Mouse (Mus musculus) liver, embryonic 14.5 days (tissue): ENCODE results near the gene Sostdc1. TPM values are rescaled to one million over a fixed set of nuclear protein-coding genes. Genes with fewer than 3 reads are reported as not detected.

Experiments used
- ATAC-seq: fragments of 200-750 bp; cut with Nextera tagmentation; 2 replicates; pipeline ENCODE4 v1.8.0; 2017; ENCODE audit warnings: moderate number of reproducible peaks, mild to moderate bottlenecking, moderate library complexity; ENCODE audit not compliant: insufficient read depth
- DNase-seq, 3 experiments: peaks; one replicate each; pipeline ENCODE4 v3.0.0-alpha.2; 2012 to 2013; ENCODE audit warnings: low read depth in 3 of 3, low spot score in 3 of 3
- H3K27ac ChIP-seq: fragments of 300-500 bp; sonication (generic); 2 replicates; pipeline ENCODE4 v1.5.1; 2014; ENCODE audit warnings: moderate library complexity, mild to moderate bottlenecking, control low read depth, inconsistent platforms
- H3K27me3 ChIP-seq: fragments of 300-500 bp; sonication (generic); 2 replicates; pipeline ENCODE4 v1.6.1; 2014; ENCODE audit warnings: mild to moderate bottlenecking, low read length, moderate library complexity; ENCODE audit not compliant: control insufficient read depth, insufficient read depth
- H3K36me3 ChIP-seq: fragments of 300-500 bp; sonication (generic); replicated peaks from 2 replicates; pipeline ENCODE4 v1.6.1; 2014; ENCODE audit warnings: low read depth; ENCODE audit not compliant: control insufficient read depth, insufficient read depth
- H3K4me1 ChIP-seq, 2 experiments: fragments of 200-500 bp in 1 of 2; fragments of 300-500 bp in 1 of 2; sonication (generic) in 1 of 2; replicated peaks; 2 replicates each; pipeline ENCODE4 v1.6.1; 2012 to 2014; ENCODE audit warnings: antibody characterized with exemption in 1 of 2, inconsistent platforms in 1 of 2, low read length in 1 of 2; ENCODE audit not compliant: control insufficient read depth in 2 of 2, insufficient read depth in 2 of 2
- H3K4me2 ChIP-seq: fragments of 300-500 bp; sonication (generic); 2 replicates; pipeline ENCODE4 v1.6.1; 2014; ENCODE audit warnings: low read depth, mild to moderate bottlenecking, control low read depth, moderate library complexity
- H3K4me3 ChIP-seq, 2 experiments: fragments of 200-500 bp in 1 of 2; fragments of 300-500 bp in 1 of 2; sonication (generic) in 1 of 2; 2 replicates each; pipeline ENCODE4 v1.5.1; 2012 to 2014; ENCODE audit warnings: low read depth in 2 of 2, low read length in 2 of 2, mild to moderate bottlenecking in 2 of 2, control low read depth in 1 of 2, inconsistent platforms in 1 of 2, moderate library complexity in 1 of 2; ENCODE audit not compliant: insufficient read depth in 1 of 2
- H3K9ac ChIP-seq: fragments of 300-500 bp; sonication (generic); replicated peaks from 2 replicates; pipeline ENCODE4 v1.6.1; 2014; ENCODE audit warnings: mild to moderate bottlenecking, control low read depth, moderate library complexity
- H3K9me3 ChIP-seq: fragments of 300-500 bp; sonication (generic); 2 replicates; pipeline ENCODE4 v1.6.1; 2016; ENCODE audit warnings: low read length, mixed read lengths; ENCODE audit not compliant: control insufficient read depth
- CTCF ChIP-seq: IDR thresholded peaks from 2 replicates; pipeline ENCODE4 v1.5.1; 2016; ENCODE audit warnings: antibody characterized with exemption, low read depth, control low read depth
- EP300 ChIP-seq: IDR thresholded peaks from 2 replicates; pipeline ENCODE4 v1.6.1; 2016; ENCODE audit warnings: antibody characterized with exemption, low read depth
- WGBS: fragments of 180-500 bp; shearing (Covaris S2); extraction: QIAGEN DNeasy Blood & Tissue Kit; methylation state at CpG from one replicate; pipeline ENCODE4 v1.1.7; 2014; ENCODE audit not compliant: insufficient replicate concordance; 5-methylcytosine and 5-hydroxymethylcytosine counted together
- polyA plus RNA-seq, 2 experiments: library from polyadenylated mRNA; depleted of rRNA in 1 of 2; stranded (reverse) in 1 of 2; unstranded in 1 of 2; fragments of >200 nt; fragmentation: Nextera tagmentation in 1 of 2; extraction: Ambion mirVana in 1 of 2; gene quantifications; 2 replicates each; pipeline versions ENCODE4 v1.2.1 to v1.2.3; 2012 to 2014

The Sostdc1 gene
- polyA plus RNA-seq, 2 experiments = 0.05 to 0.07 TPM

DNA sequence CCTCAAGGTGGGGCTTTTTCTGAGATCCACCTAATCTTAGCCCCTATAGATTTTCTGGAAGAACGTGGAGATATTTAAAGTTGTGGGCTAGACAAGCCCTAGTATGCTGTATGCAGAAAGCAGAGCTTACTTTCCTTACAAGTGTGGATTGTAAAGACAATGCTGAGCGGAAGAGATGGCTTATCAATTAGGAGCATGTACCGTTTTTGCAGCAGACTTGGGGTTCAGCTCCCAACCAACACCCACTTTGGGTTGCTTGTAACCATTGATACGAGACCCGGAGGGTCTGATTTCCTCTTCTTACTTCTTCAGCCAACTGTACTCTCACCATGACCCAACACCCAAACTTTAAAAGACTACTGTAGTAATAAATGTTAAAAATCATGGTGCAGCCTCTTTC, 46.8 kb downstream of the Sostdc1 start:
- DNase-seq = no peak
- no peaks in the 10 kb centered on the region for H3K9me3 ChIP-seq
- 51% methylated on average over 5 of the region's 5 CpGs for WGBS
- ATAC-seq = no peak
- no peak overlapping the region for H3K4me3 ChIP-seq
- no peak overlapping the region for H3K9ac ChIP-seq
- TF ChIP-seq EP300 (no peak), CTCF (no peak)
- no peak overlapping the region for H3K27ac ChIP-seq
- H3K4me1 ChIP-seq = no peaks in the 10 kb centered on the region
- H3K36me3 ChIP-seq = no peaks in the 10 kb centered on the region
- no peak overlapping the region for H3K4me2 ChIP-seq
- no peaks in the 10 kb centered on the region for H3K27me3 ChIP-seq

GRCm38 (mm10) chr12:36364013-36364412, 50.1 kb downstream of the Sostdc1 start:
- Histone ChIP-seq H3K4me3 (no peak overlapping the region), H3K9me3 (no peaks in the 10 kb centered on the region), H3K36me3 (no peaks in the 10 kb centered on the region), H3K27ac (no peak overlapping the region), H3K9ac (no peak overlapping the region), H3K4me1 (no peaks in the 10 kb centered on the region), H3K4me2 (no peak overlapping the region), H3K27me3 (no peaks in the 10 kb centered on the region)
- ATAC-seq (no peak), DNase-seq (no peak)
- 59% methylated on average over 4 of the region's 4 CpGs for WGBS
- TF ChIP-seq CTCF (no peak), EP300 (no peak)

Other genes with a start within 250 kb of the Sostdc1 start
- 2.4 and 4.4 TPM in 2 replicates for gene Ankmy2, start 157.0 kb upstream of the Sostdc1 start, polyA plus RNA-seq (2012; rRNA removed)
- 8.0 and 8.3 TPM in 2 replicates for gene Ankmy2, start 157.0 kb upstream of the Sostdc1 start, polyA plus RNA-seq (2014; fragmentation: Nextera tagmentation; extraction: Ambion mirVana)
- 17.6 and 27.2 TPM in 2 replicates for gene Bzw2, start 156.1 kb upstream of the Sostdc1 start, polyA plus RNA-seq (2012; rRNA removed)
- 50.3 and 53.8 TPM in 2 replicates for gene Bzw2, start 156.1 kb upstream of the Sostdc1 start, polyA plus RNA-seq (2014; fragmentation: Nextera tagmentation; extraction: Ambion mirVana)
- gene Lrrc72, start 60.7 kb upstream of the Sostdc1 start, polyA plus RNA-seq (2012; rRNA removed) = not detected in 2 replicates
- gene Lrrc72, start 60.7 kb upstream of the Sostdc1 start, polyA plus RNA-seq (2014; fragmentation: Nextera tagmentation; extraction: Ambion mirVana) = not detected in 2 replicates
- 0.35 and 0.66 TPM in 2 replicates for gene Ispd, start 67.3 kb downstream of the Sostdc1 start, polyA plus RNA-seq (2012; rRNA removed)
- 1.7 and 2.1 TPM in 2 replicates for gene Ispd, start 67.3 kb downstream of the Sostdc1 start, polyA plus RNA-seq (2014; fragmentation: Nextera tagmentation; extraction: Ambion mirVana)
- 0.08 and 0.10 TPM in 2 replicates for gene D630036H23Rik, start 68.0 kb downstream of the Sostdc1 start, polyA plus RNA-seq (2012; rRNA removed)
- 0.24 TPM in 1 of 2 replicates, not detected in the other for gene D630036H23Rik, start 68.0 kb downstream of the Sostdc1 start, polyA plus RNA-seq (2014; fragmentation: Nextera tagmentation; extraction: Ambion mirVana)